Mouse (Mus musculus): Measurements from ENCODE around the gene Dnajc25.

GRCm38 (mm10) chr4:59011446-59011845 lies 16.6 kb downstream of the Dnajc25 start:
- TF ChIP-seq POLR2A (IDR thresholded peaks at IDR 0.05; ENCODE audit: control insufficient read depth, extremely low read depth, insufficient read depth, low read length, poor library complexity) = no peak
- TF ChIP-seq CTCF (IDR thresholded peaks at IDR 0.05; ENCODE audit: borderline replicate concordance, control insufficient read depth, extremely low read depth, insufficient read depth, low read length, poor library complexity) = no peak
